Mouse (Mus musculus) CD4-positive, CD25-positive, alpha-beta regulatory T cell (primary cell): Measurements from ENCODE around the gene Mfsd4b3. TPM values are rescaled to one million over a fixed set of nuclear protein-coding genes. Genes with fewer than 3 reads are reported as not detected.

Experiments used
- polyA plus RNA-seq: library from polyadenylated mRNA; unstranded; fragments of 100-300 nt; shearing (Covaris generic); gene quantifications from one replicate; pipeline ENCODE4 v1.2.1, GENCODE M21; 2017

Gene Mfsd4b3
- polyA plus RNA-seq: not detected

GRCm38 (mm10) chr10:39959761-39960440 is at the start of gene Mfsd4b3:
Mfsd4b3 (minus strand) TSS chr10:39960153.

GRCm38 (mm10) chr10:39986466-39986865 is 26.5 kb upstream of the Mfsd4b3 start, which contains the start of gene Mfsd4b5:
Mfsd4b5 (minus strand) TSS chr10:39986646.

GRCm38 (mm10) chr10:39926616-39927139 is 33.3 kb downstream of the Mfsd4b3 start, which contains the start of gene Mfsd4b2:
Mfsd4b2 (minus strand) TSS chr10:39926923.

GRCm38 (mm10) chr10:39898874-39899371 is 61.0 kb downstream of the Mfsd4b3 start, which contains the start of gene Mfsd4b4:
Mfsd4b4 (minus strand) TSS chr10:39899238.

Other genes with a start within 250 kb of the Mfsd4b3 start
- 18.7 TPM for gene Rev3l, start 228.0 kb downstream of the Mfsd4b3 start, polyA plus RNA-seq
- gene Mfsd4b4, start 60.9 kb downstream of the Mfsd4b3 start, polyA plus RNA-seq: 5.2 TPM
- gene Mfsd4b2, start 33.2 kb downstream of the Mfsd4b3 start, polyA plus RNA-seq: not detected
- 0.28 TPM for gene Mfsd4b5, start 26.5 kb upstream of the Mfsd4b3 start, polyA plus RNA-seq
- not detected for gene Mfsd4b1, start 65.1 kb upstream of the Mfsd4b3 start, polyA plus RNA-seq
- 1.0 TPM for gene Slc16a10, start 182.1 kb upstream of the Mfsd4b3 start, polyA plus RNA-seq